Mouse (Mus musculus) mesoderm, embryonic 11.5 days (tissue): ENCODE measurements around the gene Gm49378.

Experiments
- DNase-seq: peaks from one replicate; pipeline ENCODE4 v3.0.0-alpha.2; 2012; ENCODE audit warnings: low read depth, low spot score

Gm49378 gene

DNA sequence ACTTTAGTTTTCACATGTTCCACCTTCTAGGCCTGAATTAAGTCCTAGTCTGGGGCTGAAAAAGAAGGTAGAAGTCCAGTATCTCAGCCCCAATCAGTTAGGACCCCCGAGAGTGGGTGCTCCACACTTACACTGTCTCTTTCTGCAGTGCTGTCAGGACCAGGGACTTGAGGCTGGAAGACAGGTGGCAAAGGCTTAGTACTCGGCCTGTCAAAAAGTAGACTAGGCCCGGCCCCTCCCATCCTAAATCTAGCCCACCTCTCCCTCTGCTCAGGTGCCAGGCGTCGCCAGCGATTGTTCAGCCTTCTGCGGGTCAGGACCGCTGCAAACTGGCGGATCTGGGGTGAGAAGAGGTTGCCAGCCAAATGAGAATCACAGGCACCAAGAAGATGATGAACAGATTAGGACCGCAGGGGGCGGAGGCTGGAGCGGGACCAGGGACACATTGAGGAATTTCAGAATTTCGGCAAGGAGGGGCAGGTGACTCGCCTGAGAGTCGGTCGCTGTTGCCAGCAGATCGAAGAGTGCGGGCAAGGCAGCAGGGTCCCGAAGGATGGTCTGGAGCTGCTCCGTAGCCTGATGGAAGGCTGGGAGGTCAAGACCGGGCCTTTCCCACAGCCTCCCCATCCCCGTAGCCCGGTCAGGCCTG is 2.7 kb downstream of the Gm49378 start:
- peak; percentile 25 for DNase-seq

DNA sequence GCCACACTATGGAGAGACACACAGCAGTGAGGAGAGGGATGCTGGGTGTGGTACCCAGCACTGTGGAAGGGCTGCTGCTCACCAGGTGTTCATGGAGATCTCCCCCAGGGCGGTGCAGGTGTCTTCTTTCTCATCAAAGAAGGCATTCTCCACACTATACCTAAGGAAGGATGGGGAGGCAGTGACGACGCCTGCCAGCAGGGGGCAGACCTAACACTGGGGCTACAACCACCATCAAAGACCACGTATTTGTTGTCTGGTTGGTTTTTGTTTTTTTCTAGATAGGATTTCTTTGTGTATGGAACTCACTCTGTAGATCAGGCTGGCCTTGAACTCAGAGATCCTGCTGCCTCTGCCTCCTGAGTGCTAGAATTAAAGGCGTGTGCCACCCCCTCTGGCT is 8.4 kb downstream of the Gm49378 start:
- DNase-seq: peak; percentile 24

DNA sequence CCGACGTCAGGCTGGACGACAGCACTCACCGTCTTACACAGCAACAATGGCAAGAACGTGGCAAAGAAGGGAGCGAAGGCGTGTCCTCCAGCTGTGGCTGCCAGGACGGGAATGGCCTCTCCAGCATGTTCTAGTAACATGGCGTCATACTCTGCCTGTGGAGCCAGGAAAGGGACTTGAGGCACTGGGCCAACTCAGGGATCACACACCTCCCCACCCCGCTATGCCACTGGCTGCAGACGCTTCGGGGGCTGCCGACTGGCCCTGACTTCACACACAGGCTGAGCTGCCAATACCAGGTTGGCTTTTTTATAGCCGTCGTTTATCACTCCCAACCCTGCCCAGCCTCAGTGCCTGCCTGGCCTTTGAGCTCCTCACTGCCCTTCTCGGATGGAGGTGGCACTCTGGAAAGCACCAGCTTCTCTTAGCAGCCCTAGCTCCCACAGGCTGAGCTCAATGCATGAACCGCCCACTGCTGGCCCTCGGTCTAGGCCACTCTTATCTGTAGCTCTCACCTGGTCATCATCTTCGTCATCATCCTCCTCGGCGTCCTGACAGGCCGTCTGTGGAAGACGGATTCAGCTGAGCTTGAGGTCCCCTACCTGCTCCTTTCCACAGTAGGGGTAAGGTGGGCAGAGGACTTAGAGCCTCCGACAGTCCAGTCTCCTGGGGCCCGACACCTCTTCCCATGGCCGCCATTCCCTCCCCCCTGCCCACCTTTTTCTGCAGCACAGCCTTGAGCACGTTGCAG is 9.4 kb downstream of the Gm49378 start:
- DNase-seq: no peak

DNA sequence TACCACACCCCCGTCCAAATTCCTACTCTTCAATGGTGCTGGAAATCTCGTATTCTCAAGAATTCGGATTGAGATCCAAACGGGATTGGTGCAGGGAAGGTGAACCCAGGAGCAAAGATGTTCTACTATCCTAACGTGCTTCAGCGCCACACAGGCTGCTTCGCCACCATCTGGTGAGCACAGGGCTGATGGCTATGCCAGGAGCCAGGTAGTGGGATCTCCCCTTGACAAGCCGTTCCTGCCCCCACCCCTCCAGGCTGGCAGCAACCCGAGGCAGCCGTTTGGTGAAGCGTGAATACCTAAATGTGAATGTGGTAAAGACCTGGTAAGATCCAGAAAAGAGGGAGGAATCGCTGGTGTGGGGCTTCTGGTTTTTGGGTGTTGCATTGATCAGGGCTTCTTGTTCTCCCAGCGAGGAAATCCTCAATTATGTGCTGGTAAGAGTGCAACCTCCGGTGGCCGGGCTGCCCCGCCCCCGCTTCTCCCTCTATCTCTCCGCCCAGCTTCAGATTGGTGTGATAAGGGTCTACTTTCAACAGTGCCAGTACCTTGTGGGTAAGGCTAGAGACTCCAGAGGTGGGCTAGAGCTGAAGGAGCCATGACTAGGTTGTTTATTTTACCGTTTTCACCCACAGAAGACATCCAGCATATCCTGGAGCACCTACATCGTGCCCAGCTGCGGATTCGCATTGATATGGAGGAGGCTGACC is 19.1 kb downstream of the Gm49378 start:
- no peak for DNase-seq

DNA sequence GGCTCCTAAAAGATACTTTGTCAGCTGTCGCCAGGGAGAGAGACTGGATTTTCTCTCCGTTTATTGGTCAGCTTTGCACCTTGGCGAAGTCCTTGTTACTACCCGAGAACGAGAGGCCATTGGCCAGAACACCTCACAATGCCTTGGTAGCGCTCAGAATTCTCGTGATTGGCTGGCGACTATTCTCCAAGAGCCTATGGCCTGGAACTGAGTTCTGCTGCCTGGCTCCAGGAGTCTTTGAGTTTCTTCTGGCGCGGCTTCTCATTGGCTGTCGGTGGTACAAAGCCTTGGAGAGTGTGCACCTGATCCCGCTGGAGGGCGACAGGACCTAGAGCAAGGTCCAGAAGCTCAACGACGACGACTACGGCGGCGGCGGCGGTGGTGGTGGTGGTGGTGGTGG is 19.9 kb downstream of the Gm49378 start, which contains the start of gene Rec8:
Gene Rec8, plus strand, starts transcription at position 216 of the 400 bp plus-strand sequence.
- peak; percentile 14 for DNase-seq

DNA sequence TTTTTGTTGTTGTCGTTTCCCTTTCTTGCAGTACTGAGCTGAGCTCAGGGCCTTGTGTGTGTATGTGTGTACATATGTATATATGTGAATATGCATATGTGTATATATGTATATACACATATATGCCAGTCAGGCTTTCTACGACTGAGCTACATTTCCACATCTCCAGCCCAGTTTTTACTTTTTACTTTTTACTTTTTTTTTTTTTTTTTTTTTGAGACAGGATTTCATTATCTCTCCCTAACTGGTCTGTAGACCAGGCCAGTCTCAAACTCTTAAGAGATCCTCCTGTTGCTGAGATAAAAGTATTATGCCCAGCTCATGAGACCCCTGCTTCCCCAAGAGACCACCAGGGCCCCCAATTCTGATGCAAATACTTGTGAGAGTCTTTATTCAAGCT is 20.9 kb downstream of the Gm49378 start:
- no peak for DNase-seq

DNA sequence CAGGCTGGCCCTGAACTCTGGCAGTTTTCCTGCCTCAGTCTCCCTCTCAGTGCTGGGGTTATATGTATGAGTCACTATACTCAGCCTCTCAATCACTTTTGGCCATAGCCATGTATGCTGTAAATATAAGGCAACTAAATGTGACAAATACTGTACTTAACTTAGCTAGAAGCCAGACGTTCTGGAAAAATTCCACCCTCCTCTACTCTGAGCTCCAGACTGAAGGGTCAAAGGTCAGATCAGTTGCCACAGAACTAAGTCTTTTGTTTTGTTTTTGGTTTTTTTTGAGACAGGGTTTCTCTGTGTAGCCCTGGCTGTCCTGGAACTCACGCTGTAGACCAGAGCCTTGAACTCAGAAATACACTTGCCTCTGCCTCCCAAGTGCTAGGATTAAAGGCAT is 21.8 kb downstream of the Gm49378 start:
- DNase-seq: no peak

DNA sequence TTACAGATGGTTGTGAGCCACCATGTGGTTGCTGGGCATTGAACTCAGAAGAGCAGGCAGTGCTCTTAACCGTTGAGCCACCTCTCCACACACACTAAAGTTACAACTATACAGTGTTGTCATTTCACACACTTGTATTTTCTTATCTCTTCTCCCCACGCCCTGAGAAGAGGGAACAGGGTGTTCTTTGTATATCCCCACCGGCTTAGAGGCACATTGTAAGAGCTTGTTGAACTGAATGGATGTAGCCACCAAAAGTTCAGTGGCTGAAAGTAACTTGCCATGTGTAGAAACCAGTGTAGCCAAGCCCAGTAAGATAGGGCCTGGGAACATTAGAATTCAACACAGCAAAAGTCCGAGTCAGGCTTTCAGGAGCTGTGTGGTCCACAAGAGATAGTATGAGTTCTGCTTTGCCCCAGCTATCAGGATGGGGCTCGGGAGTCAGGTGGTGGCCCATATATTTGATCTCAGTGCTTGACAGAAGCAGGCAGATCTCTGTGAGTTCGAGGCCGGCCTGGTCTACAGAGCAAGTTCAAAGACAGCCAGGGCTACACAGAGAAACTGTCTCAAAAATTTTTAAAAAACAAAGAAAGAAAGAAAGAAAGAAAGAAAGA is 23.0 kb downstream of the Gm49378 start:
- DNase-seq: no peak

DNA sequence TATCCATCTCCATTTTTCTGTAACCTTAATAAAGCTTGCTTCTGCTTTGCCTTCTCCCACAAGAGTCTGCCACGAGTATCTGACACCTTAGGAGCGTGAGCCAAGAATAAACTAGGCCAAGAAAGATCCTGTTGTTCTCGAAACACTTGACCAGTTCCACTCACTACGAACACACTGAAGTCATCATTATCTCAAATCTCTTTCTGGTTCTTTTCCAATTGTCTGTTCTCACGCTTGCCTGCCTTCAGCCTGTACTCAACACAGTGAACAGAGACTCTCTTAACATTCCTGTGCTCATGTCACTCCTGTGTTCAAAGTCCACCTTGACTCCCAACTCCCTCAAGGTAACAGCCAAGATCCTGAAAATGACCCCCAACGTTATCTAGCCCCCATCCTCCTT is 24.3 kb downstream of the Gm49378 start:
- DNase-seq: no peak

DNA sequence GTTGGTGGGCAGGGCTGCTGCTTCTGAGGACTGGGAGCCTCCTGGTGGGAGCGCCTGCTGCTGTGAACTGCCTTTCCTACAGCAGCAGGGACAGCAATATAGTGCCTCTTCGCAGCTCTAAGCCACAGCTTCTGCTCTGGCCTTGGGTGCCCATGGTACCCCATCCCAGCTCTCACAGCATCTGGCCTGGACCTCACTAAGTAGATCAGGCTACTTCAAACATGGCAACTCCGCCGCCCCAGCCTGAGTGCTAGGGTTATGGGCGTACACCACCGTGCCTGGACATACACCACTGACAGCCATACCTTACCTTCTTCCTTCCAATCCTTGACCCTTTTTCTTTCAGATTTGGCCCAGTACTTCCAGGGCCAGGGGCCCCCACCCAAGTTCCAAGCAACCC is 29.4 kb downstream of the Gm49378 start:
- no peak for DNase-seq

DNA sequence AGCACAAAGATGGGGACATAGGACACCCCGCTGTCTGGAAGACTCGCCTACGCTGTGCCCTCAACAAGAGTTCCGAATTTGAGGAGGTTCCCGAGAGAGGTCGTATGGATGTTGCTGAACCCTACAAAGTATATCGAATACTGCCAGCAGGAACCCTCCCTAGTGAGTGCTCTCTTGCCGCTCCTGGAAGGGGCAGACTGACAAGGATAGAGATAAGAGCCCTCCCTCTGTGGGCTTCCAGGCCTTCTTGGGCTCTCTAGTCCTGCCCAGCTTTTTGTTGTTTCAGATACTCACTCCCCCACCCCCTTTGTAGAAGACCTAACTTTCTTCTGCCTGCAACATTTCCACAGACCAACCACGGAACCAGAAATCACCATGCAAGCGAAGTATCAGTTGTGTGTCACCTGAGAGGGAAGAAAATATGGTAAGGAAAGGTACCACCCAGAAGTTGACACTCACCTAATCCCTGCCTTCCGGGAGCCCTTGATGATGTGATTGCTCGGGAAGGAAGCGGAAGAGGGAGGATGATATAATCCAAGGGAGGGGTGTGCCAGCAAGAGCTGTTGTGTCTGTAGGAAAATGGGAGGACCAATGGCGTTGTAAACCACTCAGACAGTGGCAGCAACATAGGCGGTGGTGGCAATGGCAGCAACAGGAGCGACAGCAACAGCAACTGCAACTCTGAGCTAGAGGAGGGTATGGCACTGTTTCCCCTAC is 31.8 kb downstream of the Gm49378 start:
- DNase-seq: no peak

DNA sequence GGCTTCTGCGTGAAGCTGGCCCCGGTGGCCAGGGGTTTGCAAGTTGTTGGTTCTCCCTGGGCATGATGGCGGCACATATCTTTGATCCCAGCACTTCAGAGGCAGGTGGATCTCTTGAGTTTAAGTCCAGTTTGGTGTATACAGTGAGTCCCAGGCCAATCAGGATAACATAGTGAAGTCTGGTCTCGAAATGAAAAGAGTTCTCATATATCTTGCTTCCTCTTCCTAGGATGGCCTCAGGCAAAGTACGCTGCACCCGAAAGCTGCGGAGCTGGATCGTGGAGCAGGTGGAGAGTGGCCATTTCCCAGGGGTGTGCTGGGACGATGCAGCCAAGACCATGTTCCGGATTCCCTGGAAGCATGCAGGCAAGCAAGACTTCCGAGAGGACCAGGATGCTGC is 32.9 kb downstream of the Gm49378 start:
- DNase-seq: no peak

DNA sequence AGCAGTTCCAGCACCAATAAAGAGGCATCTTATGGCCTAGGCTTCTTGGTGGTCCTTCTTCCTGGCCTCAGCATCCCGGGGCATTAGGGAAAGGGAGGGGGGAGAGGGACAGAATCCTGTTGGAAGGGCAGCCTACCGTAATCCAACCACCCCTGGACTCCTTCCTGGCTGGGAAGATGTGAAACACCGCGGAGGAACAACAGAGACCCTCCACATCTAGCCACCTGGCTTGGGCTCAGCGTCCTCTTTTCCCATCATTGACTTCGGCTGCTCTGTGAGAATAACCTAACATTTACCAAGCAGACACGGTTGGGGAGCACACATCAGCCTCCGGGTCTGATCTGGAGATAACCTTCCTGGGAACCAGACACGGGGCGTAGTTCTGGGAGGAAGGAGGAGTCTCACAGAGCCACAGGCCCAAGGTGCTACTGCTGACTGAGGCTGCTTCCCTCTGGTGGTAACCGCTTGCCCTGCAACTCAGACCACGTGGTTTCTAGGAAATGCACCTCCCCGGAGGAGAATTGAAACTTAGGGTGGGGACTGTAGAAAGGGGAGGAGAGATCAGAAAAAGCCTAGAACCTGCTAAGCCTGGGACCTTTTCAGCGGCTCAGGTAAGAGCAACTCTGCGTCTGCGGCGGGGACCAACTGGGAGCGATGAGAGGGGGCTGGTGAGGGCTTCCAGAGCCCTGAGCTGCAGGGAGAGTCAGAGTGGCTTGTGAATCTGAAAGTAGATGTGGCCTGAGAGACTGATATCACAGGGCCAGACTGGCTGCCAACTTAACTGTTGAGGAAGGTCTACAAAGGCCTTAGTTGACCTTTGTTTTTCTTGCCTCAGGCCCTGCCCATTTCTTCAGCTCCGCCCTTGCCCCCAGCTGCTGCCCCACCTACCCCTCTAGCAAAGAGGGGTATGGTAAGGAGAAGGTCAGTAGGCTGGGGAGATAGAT is 33.8 kb downstream of the Gm49378 start:
- DNase-seq: peak; percentile 86

DNA sequence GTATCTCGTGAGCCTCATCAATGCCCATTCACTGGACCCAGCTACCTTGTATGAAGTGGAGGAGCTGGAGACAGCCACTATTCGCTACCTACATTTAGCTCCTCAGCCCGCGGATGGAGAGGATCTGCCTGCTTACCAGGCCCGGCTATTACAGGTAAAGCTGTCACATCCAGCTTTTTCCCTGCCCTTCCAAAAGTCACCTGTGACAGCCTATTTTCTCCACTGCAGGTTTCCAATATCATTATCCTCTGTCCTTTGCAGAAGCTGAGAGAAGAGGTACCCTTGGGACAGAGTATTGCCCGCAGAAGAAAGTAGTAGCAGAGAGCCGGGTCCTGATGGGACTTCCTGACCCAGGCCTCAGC is 34.4 kb downstream of the Gm49378 start, which contains the start of gene Irf9:
Gene Irf9, plus strand, starts transcription at position 301 of the 362 bp plus-strand sequence.
- DNase-seq: no peak

DNA sequence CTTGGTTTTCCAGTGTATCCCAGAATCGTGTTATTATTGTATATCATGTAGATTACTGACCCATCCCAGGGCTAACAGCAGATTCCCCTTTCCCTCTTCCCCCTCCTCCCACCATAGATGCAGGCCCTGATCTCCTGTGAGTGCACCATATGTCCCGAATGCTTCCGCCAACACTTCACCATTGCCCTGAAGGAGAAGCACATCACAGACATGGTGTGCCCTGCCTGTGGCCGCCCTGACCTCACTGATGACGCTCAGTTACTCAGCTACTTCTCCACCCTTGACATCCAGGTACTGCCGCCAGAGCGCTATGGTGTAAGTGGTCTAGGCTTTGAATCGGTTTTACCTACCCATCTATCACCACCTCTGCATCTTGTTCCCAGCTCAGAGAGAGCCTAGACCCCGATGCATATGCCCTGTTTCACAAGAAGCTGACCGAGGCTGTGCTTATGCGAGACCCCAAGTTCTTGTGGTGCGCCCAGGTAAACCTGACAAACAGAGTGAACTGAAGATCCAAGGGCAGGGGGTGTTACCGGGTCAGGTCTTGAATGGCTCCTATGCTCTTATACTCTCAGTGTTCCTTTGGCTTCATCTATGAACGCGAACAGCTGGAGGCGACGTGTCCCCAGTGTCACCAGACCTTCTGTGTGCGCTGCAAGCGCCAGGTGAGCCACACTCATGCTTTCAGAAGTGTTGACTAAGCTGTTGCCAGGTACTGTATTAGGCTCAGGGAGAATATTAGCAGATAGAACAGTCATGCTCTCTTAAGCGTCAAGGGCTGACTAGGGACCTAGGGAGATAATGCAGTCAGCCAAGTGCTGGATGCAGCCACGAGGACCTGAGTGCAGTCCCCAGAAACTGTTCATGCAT is 38.9 kb downstream of the Gm49378 start:
- DNase-seq: no peak

DNA sequence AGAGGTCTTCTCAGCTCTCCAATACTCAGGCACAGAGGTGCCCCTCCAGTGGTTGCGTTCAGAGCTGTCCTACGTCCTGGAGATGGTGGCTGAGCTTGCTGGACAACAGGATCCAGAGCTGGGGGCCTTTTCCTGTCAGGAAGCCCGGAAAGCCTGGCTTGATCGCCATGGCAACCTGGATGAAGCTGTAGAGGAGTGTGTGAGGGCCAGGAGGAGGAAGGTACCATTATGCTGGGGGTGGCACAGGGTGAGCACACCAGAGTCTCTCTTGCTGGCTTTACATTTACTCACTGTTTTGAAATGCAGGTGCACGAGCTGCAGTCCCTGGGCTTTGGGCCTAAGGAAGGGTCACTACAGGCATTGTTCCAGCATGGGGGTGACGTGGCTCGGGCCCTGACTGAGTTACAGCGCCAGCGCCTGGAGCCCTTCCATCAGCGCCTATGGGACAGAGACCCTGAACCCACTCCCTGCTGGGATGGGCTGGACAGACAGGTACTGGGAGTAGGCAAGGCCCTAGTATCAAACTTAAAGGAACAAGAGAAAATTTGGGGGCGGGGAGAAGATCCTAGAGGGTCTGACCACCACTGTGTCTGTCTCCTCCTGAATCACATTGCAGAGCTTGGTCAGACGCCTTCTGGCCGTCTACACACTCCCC is 41.5 kb downstream of the Gm49378 start:
- no peak for DNase-seq

DNA sequence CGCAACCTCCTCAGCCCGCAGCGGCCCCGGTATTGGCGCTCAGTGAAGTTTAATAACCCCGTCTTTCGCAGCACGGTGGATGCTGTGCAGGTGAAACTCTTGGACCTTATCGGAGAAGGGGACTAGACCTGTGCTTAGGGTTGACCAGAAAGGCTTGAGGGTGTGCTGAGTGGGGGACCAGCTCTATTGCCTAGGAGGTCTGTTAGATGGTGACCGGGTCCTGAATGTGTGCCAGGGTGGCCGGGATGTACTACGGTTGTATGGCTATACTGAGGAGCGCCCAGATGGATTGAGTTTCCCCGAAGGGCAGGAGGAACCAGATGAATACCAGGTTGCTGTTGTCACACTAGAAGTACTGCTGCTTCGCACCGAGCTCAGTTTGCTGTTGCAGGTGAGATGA is 45.5 kb downstream of the Gm49378 start:
- no peak for DNase-seq

DNA sequence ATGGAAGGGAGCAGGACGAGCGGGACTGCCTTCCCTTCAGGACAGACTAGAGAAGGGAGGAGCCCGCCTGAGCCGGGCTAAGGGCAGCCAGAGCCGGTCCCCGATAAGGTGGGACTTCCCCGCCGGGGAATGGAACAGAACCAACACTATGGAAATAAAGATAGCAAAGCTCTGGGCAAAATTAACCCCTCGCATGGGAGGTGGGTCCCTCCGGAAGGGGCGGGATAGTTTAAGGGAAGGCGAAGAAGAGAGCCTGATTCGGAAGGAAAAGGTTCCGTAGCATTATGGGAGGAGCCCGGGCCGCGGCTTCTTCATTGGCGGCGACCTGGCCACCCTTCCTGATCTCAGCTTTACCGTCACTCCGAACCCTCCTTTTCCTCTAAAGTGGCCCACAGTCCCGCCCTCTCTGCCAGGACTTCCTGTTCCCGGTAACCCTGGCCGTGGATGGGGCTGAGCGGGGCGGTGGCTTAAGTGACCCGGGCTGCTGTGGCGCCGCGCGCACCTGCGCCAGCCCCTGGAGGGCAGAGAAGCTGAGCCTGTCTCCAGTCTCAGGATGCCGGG is 46.3 kb downstream of the Gm49378 start, which contains the start of gene Rnf31:
Gene Rnf31, plus strand, starts transcription at position 378 of the 561 bp plus-strand sequence.
- peak; percentile 93 for DNase-seq
